Mouse (Mus musculus) heart, embryonic 16.5 days (tissue): ENCODE results near the gene Hspa14. TPM values are rescaled to one million over a fixed set of nuclear protein-coding genes. Genes with fewer than 3 reads are reported as not detected.

Experiments used
- ATAC-seq: fragments of 200-750 bp; cut with Nextera tagmentation; replicated peaks from 2 replicates; pipeline ENCODE4 v1.8.0; 2017; ENCODE audit warnings: moderate number of reproducible peaks; ENCODE audit not compliant: insufficient read depth, low FRiP score; ENCODE audit errors: extremely low read depth
- H3K27ac ChIP-seq: fragments of 300-500 bp; sonication (generic); 2 replicates; pipeline ENCODE4 v1.5.1; 2014; ENCODE audit warnings: mild to moderate bottlenecking, low read length, control low read depth, moderate library complexity
- H3K27me3 ChIP-seq: fragments of 300-500 bp; sonication (generic); 2 replicates; pipeline ENCODE4 v1.6.1; 2014; ENCODE audit warnings: low read length, mixed read lengths; ENCODE audit not compliant: control insufficient read depth, insufficient read depth
- H3K36me3 ChIP-seq: fragments of 300-500 bp; sonication (generic); 2 replicates; pipeline ENCODE4 v1.6.1; 2014; ENCODE audit not compliant: control insufficient read depth, insufficient read depth
- H3K4me1 ChIP-seq: fragments of 300-500 bp; sonication (generic); 2 replicates; pipeline ENCODE4 v1.6.1; 2014; ENCODE audit warnings: low read length, mixed read lengths; ENCODE audit not compliant: control insufficient read depth, insufficient read depth
- H3K4me2 ChIP-seq: fragments of 300-500 bp; sonication (generic); 2 replicates; pipeline ENCODE4 v1.6.1; 2014; ENCODE audit warnings: low read depth, mild to moderate bottlenecking, control low read depth, low read length
- H3K4me3 ChIP-seq: fragments of 300-500 bp; sonication (generic); 2 replicates; pipeline ENCODE4 v1.5.1; 2014; ENCODE audit warnings: mild to moderate bottlenecking, control low read depth, low read length
- H3K9ac ChIP-seq: fragments of 300-500 bp; sonication (generic); 2 replicates; pipeline ENCODE4 v1.6.1; 2014; ENCODE audit warnings: low read length, control low read depth
- H3K9me3 ChIP-seq: fragments of 300-500 bp; sonication (generic); replicated peaks from 2 replicates; pipeline ENCODE4 v1.6.1; 2016; ENCODE audit warnings: low read length; ENCODE audit not compliant: control insufficient read depth
- WGBS: fragments of 180-500 bp; shearing (Covaris S2); extraction: QIAGEN DNeasy Blood & Tissue Kit; methylation state at CpG from one replicate; pipeline ENCODE4 v1.1.7; 2014; 5-methylcytosine and 5-hydroxymethylcytosine counted together
- polyA plus RNA-seq: library from polyadenylated mRNA; unstranded; fragments of >200 nt; fragmentation: Nextera tagmentation; extraction: Ambion mirVana; gene quantifications from 2 replicates; pipeline ENCODE4 v1.2.1, GENCODE M21; 2015

The Hspa14 gene
- polyA plus RNA-seq, 1 experiment from 2014 or later: 86.8 TPM

GRCm38 (mm10) chr2:3499543-3499942, 13.1 kb downstream of the Hspa14 start:
- Histone ChIP-seq H3K4me1 (no peaks in the 10 kb centered on the region), H3K4me2 (no peak overlapping the region), H3K4me3 (no peak overlapping the region), H3K9ac (no peak overlapping the region), H3K27me3 (no peaks in the 10 kb centered on the region), H3K27ac (no peak overlapping the region), H3K36me3 (peaks cover 49% of the 10 kb centered on the region), H3K9me3 (no peaks in the 10 kb centered on the region)
- WGBS: 85% methylated on average over 6 of the region's 6 CpGs
- ATAC-seq: no peak

- H3K27me3 ChIP-seq: no peaks in the 10 kb centered on the region
- WGBS: 74% methylated on average over 3 of the region's 3 CpGs
- no peak overlapping the region for H3K4me2 ChIP-seq
- H3K27ac ChIP-seq: no peak overlapping the region
- ATAC-seq: no peak
- H3K9me3 ChIP-seq: no peaks in the 10 kb centered on the region
- H3K4me1 ChIP-seq: no peaks in the 10 kb centered on the region
- no peak overlapping the region for H3K4me3 ChIP-seq
- peaks cover 55% of the 10 kb centered on the region for H3K36me3 ChIP-seq
- no peak overlapping the region for H3K9ac ChIP-seq
These were observed 18.7 kb downstream of the Hspa14 start for GRCm38 (mm10) chr2:3493833-3494409.

GRCm38 (mm10) chr2:3489816-3490215, 22.8 kb downstream of the Hspa14 start:
- Histone ChIP-seq H3K9ac (no peak overlapping the region), H3K4me3 (no peak overlapping the region), H3K27ac (no peak overlapping the region), H3K36me3 (peaks cover 35% of the 10 kb centered on the region), H3K27me3 (no peaks in the 10 kb centered on the region), H3K9me3 (no peaks in the 10 kb centered on the region), H3K4me2 (no peak overlapping the region), H3K4me1 (no peaks in the 10 kb centered on the region)
- ATAC-seq: no peak
- 84% methylated on average over 3 of the region's 3 CpGs for WGBS

GRCm38 (mm10) chr2:3480239-3480638, 32.4 kb downstream of the Hspa14 start:
- ATAC-seq: no peak
- no peak overlapping the region for H3K4me3 ChIP-seq
- H3K4me1 ChIP-seq: peaks cover 5% of the 10 kb centered on the region; the same call in 1 of the 2 replicates
- no peaks in the 10 kb centered on the region for H3K9me3 ChIP-seq
- H3K27ac ChIP-seq: no peak overlapping the region
- WGBS: 88% methylated on average over 3 of the region's 3 CpGs
- no peaks in the 10 kb centered on the region for H3K27me3 ChIP-seq
- H3K4me2 ChIP-seq: no peak overlapping the region
- H3K36me3 ChIP-seq: no peaks in the 10 kb centered on the region
- no peak overlapping the region for H3K9ac ChIP-seq

GRCm38 (mm10) chr2:3475746-3476251, 36.8 kb downstream of the Hspa14 start:
- no peaks in the 10 kb centered on the region for H3K27me3 ChIP-seq
- 74% methylated on average over 3 of the region's 3 CpGs for WGBS
- peak overlapping the region; percentile 94 for H3K4me2 ChIP-seq
- H3K9ac ChIP-seq: no peak overlapping the region; the same call in 1 of the 2 replicates
- ATAC-seq: no peak
- H3K4me3 ChIP-seq: peak overlapping the region; percentile 100
- H3K36me3 ChIP-seq: no peaks in the 10 kb centered on the region
- no peaks in the 10 kb centered on the region for H3K9me3 ChIP-seq
- H3K4me1 ChIP-seq: peaks cover 15% of the 10 kb centered on the region
- no peak overlapping the region for H3K27ac ChIP-seq

GRCm38 (mm10) chr2:3474861-3475283, 37.7 kb downstream of the Hspa14 start, which contains the start of gene Suv39h2:
Suv39h2 (minus strand) TSS chr2:3475031.
- H3K27me3 ChIP-seq: no peaks in the 10 kb centered on the region
- peak within 1 kb of the TSS; percentile 94 for H3K9ac ChIP-seq
- peak within 1 kb of the TSS; percentile 87 for H3K27ac ChIP-seq
- peak; percentile 98 for ATAC-seq
- H3K9me3 ChIP-seq: no peaks in the 10 kb centered on the region
- H3K36me3 ChIP-seq: no peaks in the 10 kb centered on the region
- H3K4me1 ChIP-seq: peaks cover 15% of the 10 kb centered on the region
- WGBS: 0% methylated on average over 42 of the region's 42 CpGs
- peak within 1 kb of the TSS; percentile 100 for H3K4me3 ChIP-seq
- peak within 1 kb of the TSS; percentile 94 for H3K4me2 ChIP-seq

- Histone ChIP-seq H3K27ac (peak overlapping the region; percentile 87), H3K4me1 (peaks cover 15% of the 10 kb centered on the region), H3K9me3 (no peaks in the 10 kb centered on the region), H3K4me2 (peak overlapping the region; percentile 94), H3K4me3 (peak overlapping the region; percentile 100), H3K9ac (peak overlapping the region; percentile 94), H3K27me3 (no peaks in the 10 kb centered on the region), H3K36me3 (no peaks in the 10 kb centered on the region)
- peak; percentile 59 for ATAC-seq
- 0% methylated on average over 46 of the region's 46 CpGs for WGBS
These were observed 38.2 kb downstream of the Hspa14 start for GRCm38 (mm10) chr2:3474361-3474805.

- Histone ChIP-seq H3K4me2 (peak overlapping the region; percentile 94), H3K36me3 (no peaks in the 10 kb centered on the region; the same call in 1 of the 2 replicates), H3K4me1 (peaks cover 15% of the 10 kb centered on the region), H3K9me3 (no peaks in the 10 kb centered on the region), H3K4me3 (peak overlapping the region; percentile 100), H3K27me3 (no peaks in the 10 kb centered on the region), H3K27ac (peak overlapping the region; percentile 87), H3K9ac (peak overlapping the region; percentile 94)
- ATAC-seq: no peak
- WGBS: 1% methylated on average over 12 of the region's 12 CpGs
These were observed 38.7 kb downstream of the Hspa14 start for GRCm38 (mm10) chr2:3473891-3474290.

GRCm38 (mm10) chr2:3456590-3456989, 56.0 kb downstream of the Hspa14 start:
- peaks cover 22% of the 10 kb centered on the region for H3K36me3 ChIP-seq
- WGBS: 83% methylated on average over 4 of the region's 4 CpGs

More at GRCm38 (mm10) chr2:3456590-3456989, 56.0 kb downstream of the Hspa14 start:
- Histone ChIP-seq H3K9ac (no peak overlapping the region), H3K27me3 (no peaks in the 10 kb centered on the region), H3K4me2 (no peak overlapping the region), H3K9me3 (no peaks in the 10 kb centered on the region), H3K27ac (no peak overlapping the region), H3K4me3 (no peak overlapping the region), H3K4me1 (no peaks in the 10 kb centered on the region)
- no peak for ATAC-seq
